ENCODE assay signal across 19 mouse cellular contexts in genomic region chr2:138045933-138046642, GRCm38 (mm10).
DNase-seq lines count a peak whose midpoint lies in the region; ATAC-seq and TF ChIP-seq lines count a peak whose summit lies in the region.
"Had no signal": no experiment of that assay in that cellular context is flagged by ENCODE, and none has a peak within 500 bp of the region (broad histone marks: within the 10 kb centered on the region; RNA-seq: fewer than 3 reads in every experiment).

No protein-coding gene starts in this region.

- no peaks in the 10 kb centered on the region for H3K79me2 ChIP-seq in heart, adult 2 months (replicated peaks; ENCODE audit: control insufficient read depth, insufficient read depth, low read length)

- no peaks in the 10 kb centered on the region for H3K4me1 ChIP-seq in heart, adult 2 months (ENCODE audit: control insufficient read depth, insufficient read depth, low read length)
- H3K4me1 ChIP-seq in lung, embryonic 14.5 days (ENCODE audit: insufficient read depth) = peaks cover 7% of the 10 kb centered on the region; the same call in 1 of the 2 replicates
- H3K4me1 ChIP-seq in lung, postnatal 0 days (ENCODE audit: insufficient read depth, low read depth, low read length) = no peaks in the 10 kb centered on the region
- peaks cover 11% of the 10 kb centered on the region; the same call in 1 of the 2 replicates for H3K4me1 ChIP-seq in midbrain, embryonic 12.5 days
- peaks cover 11% of the 10 kb centered on the region; the same call in 1 of the 2 replicates for H3K4me1 ChIP-seq in midbrain, embryonic 15.5 days
- H3K4me1 ChIP-seq: embryonic facial prominence, embryonic 12.5 days had no signal

- no peaks in the 10 kb centered on the region for H3K9me3 ChIP-seq in lung, embryonic 14.5 days (ENCODE audit: low read depth, low read length)
- no peaks in the 10 kb centered on the region for H3K9me3 ChIP-seq in lung, postnatal 0 days (ENCODE audit: low read length)
- no peaks in the 10 kb centered on the region for H3K9me3 ChIP-seq in midbrain, embryonic 12.5 days
- no peaks in the 10 kb centered on the region for H3K9me3 ChIP-seq in midbrain, embryonic 15.5 days
- H3K9me3 ChIP-seq: embryonic facial prominence, embryonic 12.5 days; forebrain, embryonic 15.5 days; heart, embryonic 13.5 days; hindbrain, embryonic 15.5 days had no signal

- TF ChIP-seq POLR2A in heart, adult 2 months (IDR thresholded peaks at IDR 0.05; ENCODE audit: insufficient read depth, low read depth, low read length) = no peak

- DNase-seq in cerebellum, postnatal 10 days = peak; percentile 53 to 64
- DNase-seq in cerebellum, adult 9-10 months = no peak
- DNase-seq in heart, adult 11 months = peak; percentile 40
- no peak for DNase-seq in heart, adult 2 months
- peak; percentile 72 for DNase-seq in lung, embryonic 14.5 days
- DNase-seq in lung, postnatal 0 days (ENCODE audit: low spot score) = no peak
- DNase-seq: adrenal gland, adult 8-10 months; adrenal gland, postnatal 36 days; B cell, adult 2 months; gastrocnemius, postnatal 14 days; heart, postnatal 36 days had no signal

- no peak for TF ChIP-seq CTCF in heart, adult 2 months (IDR thresholded peaks at IDR 0.05)
- no peak for TF ChIP-seq CTCF in lung, embryonic 14.5 days (IDR thresholded peaks at IDR 0.05; ENCODE audit: low read depth)
- no peak for TF ChIP-seq CTCF in lung, postnatal 0 days (IDR thresholded peaks at IDR 0.05)

- intact Hi-C loops in heart, adult 2 months (cut with DNase I) = no loop called here

- no peak for TF ChIP-seq EP300 in heart, adult 2 months (IDR thresholded peaks at IDR 0.05; ENCODE audit: insufficient read depth, low read depth, low read length)
- TF ChIP-seq EP300 in lung, postnatal 0 days (IDR thresholded peaks at IDR 0.05) = no peak

- H3K36me3 ChIP-seq in heart, adult 2 months (ENCODE audit: control insufficient read depth, insufficient read depth, low read length) = no peaks in the 10 kb centered on the region
- H3K36me3 ChIP-seq in lung, embryonic 14.5 days (ENCODE audit: insufficient read depth) = no peaks in the 10 kb centered on the region
- no peaks in the 10 kb centered on the region for H3K36me3 ChIP-seq in lung, postnatal 0 days (ENCODE audit: insufficient read depth, low read length)
- H3K36me3 ChIP-seq in midbrain, embryonic 12.5 days = no peaks in the 10 kb centered on the region
- H3K36me3 ChIP-seq in midbrain, embryonic 15.5 days (replicated peaks) = no peaks in the 10 kb centered on the region
- H3K36me3 ChIP-seq: embryonic facial prominence, embryonic 12.5 days; forebrain, embryonic 15.5 days; G1E; heart, embryonic 13.5 days; hindbrain, embryonic 15.5 days had no signal

- H3K4me2 ChIP-seq in lung, embryonic 14.5 days = no peak overlapping the region
- no peak overlapping the region for H3K4me2 ChIP-seq in lung, postnatal 0 days (replicated peaks; ENCODE audit: low read depth, low read length)
- no peak overlapping the region for H3K4me2 ChIP-seq in midbrain, embryonic 12.5 days (replicated peaks)
- no peak overlapping the region for H3K4me2 ChIP-seq in midbrain, embryonic 15.5 days
- H3K4me2 ChIP-seq: embryonic facial prominence, embryonic 12.5 days; forebrain, embryonic 15.5 days; heart, embryonic 13.5 days; hindbrain, embryonic 15.5 days had no signal

- H3K27me3 ChIP-seq in heart, adult 2 months (ENCODE audit: control insufficient read depth, insufficient read depth, low read length) = no peaks in the 10 kb centered on the region
- H3K27me3 ChIP-seq in lung, embryonic 14.5 days (ENCODE audit: insufficient read depth, low read length) = no peaks in the 10 kb centered on the region
- H3K27me3 ChIP-seq in lung, postnatal 0 days (replicated peaks; ENCODE audit: insufficient read depth, low read length) = no peaks in the 10 kb centered on the region
- H3K27me3 ChIP-seq in midbrain, embryonic 12.5 days = no peaks in the 10 kb centered on the region
- H3K27me3 ChIP-seq in midbrain, embryonic 15.5 days (replicated peaks) = no peaks in the 10 kb centered on the region
- H3K27me3 ChIP-seq: embryonic facial prominence, embryonic 12.5 days; forebrain, embryonic 15.5 days; heart, embryonic 13.5 days; hindbrain, embryonic 15.5 days had no signal

- no peak overlapping the region for H3K4me3 ChIP-seq in heart, adult 2 months
- H3K4me3 ChIP-seq in lung, embryonic 14.5 days (ENCODE audit: low read depth, low read length) = no peak overlapping the region
- H3K4me3 ChIP-seq in lung, postnatal 0 days (ENCODE audit: low read depth, low read length) = no peak overlapping the region
- H3K4me3 ChIP-seq in midbrain, embryonic 12.5 days = no peak overlapping the region
- H3K4me3 ChIP-seq in midbrain, embryonic 15.5 days = no peak overlapping the region
- H3K4me3 ChIP-seq: embryonic facial prominence, embryonic 12.5 days; forebrain, embryonic 15.5 days; heart, embryonic 13.5 days; hindbrain, embryonic 15.5 days had no signal

- no peak overlapping the region for H3K27ac ChIP-seq in heart, adult 2 months
- peak overlapping the region; percentile 48 for H3K27ac ChIP-seq in lung, embryonic 14.5 days (ENCODE audit: low read depth)
- H3K27ac ChIP-seq in lung, postnatal 0 days (ENCODE audit: low read length) = no peak overlapping the region
- H3K27ac ChIP-seq in midbrain, embryonic 12.5 days (replicated peaks) = no peak overlapping the region
- H3K27ac ChIP-seq in midbrain, embryonic 15.5 days = no peak overlapping the region
- H3K27ac ChIP-seq: embryonic facial prominence, embryonic 12.5 days; forebrain, embryonic 15.5 days; heart, embryonic 13.5 days; hindbrain, embryonic 15.5 days had no signal

- peak; percentile 89 for ATAC-seq in lung, embryonic 14.5 days (ENCODE audit: insufficient read depth)
- no peak for ATAC-seq in lung, postnatal 0 days
- peak; percentile 48; the same call in 1 of the 2 replicates for ATAC-seq in midbrain, embryonic 12.5 days (ENCODE audit: low FRiP score, low read depth)
- no peak for ATAC-seq in midbrain, embryonic 15.5 days (replicated peaks)
- ATAC-seq: CD4-positive, CD25-positive, alpha-beta regulatory T cell, adult 4 months; forebrain, embryonic 15.5 days had no signal

- 40% methylated on average over 5 of the region's 5 CpGs for WGBS in heart, adult 2 months
- WGBS in lung, embryonic 14.5 days = 22% methylated on average over 5 of the region's 5 CpGs
- WGBS in lung, postnatal 0 days = 40% methylated on average over 5 of the region's 5 CpGs
- WGBS in midbrain, embryonic 12.5 days = 26% methylated on average over 5 of the region's 5 CpGs
- WGBS in midbrain, embryonic 15.5 days = 25% methylated on average over 5 of the region's 5 CpGs

- no peak overlapping the region for H3K9ac ChIP-seq in heart, adult 2 months (ENCODE audit: low read depth, low read length)
- no peak overlapping the region for H3K9ac ChIP-seq in lung, embryonic 14.5 days
- no peak overlapping the region for H3K9ac ChIP-seq in lung, postnatal 0 days (replicated peaks; ENCODE audit: low read depth)
- H3K9ac ChIP-seq in midbrain, embryonic 12.5 days (replicated peaks) = no peak overlapping the region
- no peak overlapping the region for H3K9ac ChIP-seq in midbrain, embryonic 15.5 days
- H3K9ac ChIP-seq: embryonic facial prominence, embryonic 12.5 days; forebrain, embryonic 15.5 days; heart, embryonic 13.5 days; hindbrain, embryonic 15.5 days had no signal

Comparison
In these comparisons a context has a peak if more than half of its experiments do, and no peak if none do; other contexts are left out.
1. DNase-seq: peak in cerebellum, postnatal 10 days (2 of 2), heart, adult 11 months (single experiment) and lung, embryonic 14.5 days (single experiment); none in cerebellum, adult 9-10 months (single experiment), heart, adult 2 months (0 of 2) and lung, postnatal 0 days (single experiment).
2. ATAC-seq: peak in lung, embryonic 14.5 days (single experiment) and midbrain, embryonic 12.5 days (single experiment); none in lung, postnatal 0 days (single experiment) and midbrain, embryonic 15.5 days (single experiment).